Mouse (Mus musculus): ENCODE results near the gene Ppp2r5c. TPM values are rescaled to one million over a fixed set of nuclear protein-coding genes. Genes with fewer than 3 reads are reported as not detected.

Gene Ppp2r5c
- total RNA-seq, 2 experiments from 2014 or later = 102 to 103 TPM

GRCm38 (mm10) chr12:110436638-110437366 is 10.1 kb upstream of the Ppp2r5c start:
- no peak for DNase-seq
- intact Hi-C loops (cut with DNase I) = no loop called here

- intact Hi-C loops (cut with DNase I) = no loop called here
- DNase-seq = no peak
Measured at GRCm38 (mm10) chr12:110437367-110437703, 9.6 kb upstream of the Ppp2r5c start.

- no peak for DNase-seq
Measured at GRCm38 (mm10) chr12:110438367-110438973, 8.4 kb upstream of the Ppp2r5c start.

GRCm38 (mm10) chr12:110442238-110442637 is 4.7 kb upstream of the Ppp2r5c start:
- intact Hi-C loops (cut with DNase I) = no loop called here
- DNase-seq = no peak

More at GRCm38 (mm10) chr12:110438367-110438973, 8.4 kb upstream of the Ppp2r5c start:
- intact Hi-C loops (cut with DNase I) = no loop called here

GRCm38 (mm10) chr12:110444530-110444929 is 2.4 kb upstream of the Ppp2r5c start:
- intact Hi-C loops (cut with DNase I) = no loop called here

GRCm38 (mm10) chr12:110445775-110446174 is 1.1 kb upstream of the Ppp2r5c start:
- no peak for DNase-seq
- intact Hi-C loops (cut with DNase I) = loop anchor here (5.0 kb wide), 1 partner anchor 397 kb away; the partner anchor contains the start of gene Mok

More at GRCm38 (mm10) chr12:110444530-110444929, 2.4 kb upstream of the Ppp2r5c start:
- no peak for DNase-seq

- intact Hi-C loops (cut with DNase I) = loop anchor here (5.0 kb wide), 1 partner anchor 395 kb away; the partner anchor contains the start of gene Mok
Measured at GRCm38 (mm10) chr12:110447306-110447705, 386 bp downstream of the Ppp2r5c start.

GRCm38 (mm10) chr12:110448767-110449166 is 1.8 kb downstream of the Ppp2r5c start:
- intact Hi-C loops (cut with DNase I) = loop anchor here (5.0 kb wide), 1 partner anchor 394 kb away; the partner anchor contains the start of gene Mok
- no peak for DNase-seq

More at GRCm38 (mm10) chr12:110447306-110447705, 386 bp downstream of the Ppp2r5c start:
- DNase-seq = peak; percentile 58 to 62

GRCm38 (mm10) chr12:110454223-110454622 is 7.3 kb downstream of the Ppp2r5c start:
- peak; percentile 72 to 85 for DNase-seq
- intact Hi-C loops (cut with DNase I) = loop anchor here (2.0 to 10.0 kb wide), 3 partner anchors 33 to 251 kb away; partner anchors contain the start of gene Hsp90aa1

GRCm38 (mm10) chr12:110456024-110456423 is 9.1 kb downstream of the Ppp2r5c start:
- intact Hi-C loops (cut with DNase I) = loop anchor here (10.0 kb wide), 1 partner anchor 249 kb away; the partner anchor contains the start of gene Hsp90aa1
- no peak for DNase-seq

GRCm38 (mm10) chr12:110458667-110459066 is 11.7 kb downstream of the Ppp2r5c start:
- DNase-seq = no peak
- intact Hi-C loops (cut with DNase I) = loop anchor here (10.0 kb wide), 1 partner anchor 246 kb away; the partner anchor contains the start of gene Hsp90aa1

GRCm38 (mm10) chr12:110460418-110461300 is 13.7 kb downstream of the Ppp2r5c start:
- peak; percentile 64 to 77 for DNase-seq
- intact Hi-C loops (cut with DNase I) = no loop called here

GRCm38 (mm10) chr12:110463711-110464110 is 16.8 kb downstream of the Ppp2r5c start:
- intact Hi-C loops (cut with DNase I) = no loop called here
- no peak for DNase-seq

GRCm38 (mm10) chr12:110471426-110471825 is 24.5 kb downstream of the Ppp2r5c start:
- intact Hi-C loops (cut with DNase I) = no loop called here
- DNase-seq = no peak

- intact Hi-C loops (cut with DNase I) = no loop called here
- DNase-seq = no peak
Measured at GRCm38 (mm10) chr12:110472247-110472646, 25.3 kb downstream of the Ppp2r5c start.

- intact Hi-C loops (cut with DNase I) = no loop called here
- no peak for DNase-seq
Measured at GRCm38 (mm10) chr12:110474497-110474896, 27.6 kb downstream of the Ppp2r5c start.

GRCm38 (mm10) chr12:110476561-110476960 is 29.6 kb downstream of the Ppp2r5c start:
- no peak for DNase-seq
- intact Hi-C loops (cut with DNase I) = no loop called here

- DNase-seq = no peak
- intact Hi-C loops (cut with DNase I) = no loop called here
Measured at GRCm38 (mm10) chr12:110477906-110478305, 31.0 kb downstream of the Ppp2r5c start.

GRCm38 (mm10) chr12:110478601-110479008 is 31.7 kb downstream of the Ppp2r5c start:
- intact Hi-C loops (cut with DNase I) = no loop called here
- no peak for DNase-seq

GRCm38 (mm10) chr12:110479268-110479667 is 32.3 kb downstream of the Ppp2r5c start:
- DNase-seq = no peak
- intact Hi-C loops (cut with DNase I) = no loop called here
